Mouse (Mus musculus): ENCODE results near the gene Cyp2w1.

DNA sequence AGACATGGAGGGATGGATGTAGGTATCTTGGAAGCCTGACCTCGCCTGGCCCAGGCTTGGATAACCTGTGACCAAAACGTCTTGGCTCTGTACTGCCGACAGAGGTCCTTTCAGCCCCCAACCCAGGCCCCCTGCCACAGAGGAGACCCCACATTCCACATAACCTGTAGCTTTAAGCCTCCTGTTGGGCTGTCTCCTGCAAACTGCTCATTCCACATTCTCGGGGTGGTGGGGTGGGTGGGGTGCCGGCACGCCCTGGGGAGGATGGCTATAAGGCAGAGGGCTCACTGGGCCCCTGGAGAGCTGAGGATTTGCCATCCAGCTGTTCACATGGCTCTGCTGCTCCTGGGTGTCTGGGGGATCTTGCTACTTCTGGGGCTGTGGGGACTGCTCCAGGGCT is at the start of gene Cyp2w1:
- TF ChIP-seq CTCF (IDR thresholded peaks at IDR 0.05) (no peak), EP300 (IDR thresholded peaks at IDR 0.05; ENCODE audit: insufficient read depth, low read depth, low read length) (no peak)

Data from heart, adult 2 months (tissue).